Mouse (Mus musculus) midbrain, embryonic 16.5 days (tissue): ENCODE data around the gene Ran. TPM values are rescaled to one million over a fixed set of nuclear protein-coding genes. Genes with fewer than 3 reads are reported as not detected.
"Not testable (repeated sequence)": the region's sequence is repeated elsewhere in the genome, so short reads cannot be mapped to it uniquely, and the experiment has no call there.

Source experiments
- ATAC-seq: fragments of 200-750 bp; cut with Nextera tagmentation; 2 replicates; pipeline ENCODE4 v1.8.0; 2017; ENCODE audit warnings: moderate TSS enrichment
- H3K27ac ChIP-seq: fragments of 300-500 bp; sonication (generic); 2 replicates; pipeline ENCODE4 v1.5.1; 2014; ENCODE audit warnings: mild to moderate bottlenecking, low read length, mixed read lengths
- H3K27me3 ChIP-seq: fragments of 300-500 bp; sonication (generic); 2 replicates; pipeline ENCODE4 v1.6.1; 2014; ENCODE audit warnings: low read depth, low read length, mixed read lengths; ENCODE audit not compliant: control insufficient read depth, insufficient read depth
- H3K36me3 ChIP-seq: fragments of 300-500 bp; sonication (generic); 2 replicates; pipeline ENCODE4 v1.6.1; 2014; ENCODE audit warnings: mild to moderate bottlenecking, low read length, moderate library complexity, mixed read lengths; ENCODE audit not compliant: control insufficient read depth, insufficient read depth
- H3K4me1 ChIP-seq: fragments of 300-500 bp; sonication (generic); 2 replicates; pipeline ENCODE4 v1.6.1; 2014; ENCODE audit warnings: mild to moderate bottlenecking, low read length, mixed read lengths; ENCODE audit not compliant: control insufficient read depth, insufficient read depth
- H3K4me2 ChIP-seq: fragments of 300-500 bp; sonication (generic); 2 replicates; pipeline ENCODE4 v1.6.1; 2014; ENCODE audit warnings: mild to moderate bottlenecking, low read length, mixed read lengths
- H3K4me3 ChIP-seq: fragments of 300-500 bp; sonication (generic); 2 replicates; pipeline ENCODE4 v1.5.1; 2014; ENCODE audit warnings: low read depth, mild to moderate bottlenecking, low read length, moderate library complexity, mixed read lengths
- H3K9ac ChIP-seq: fragments of 300-500 bp; sonication (generic); 2 replicates; pipeline ENCODE4 v1.6.1; 2014; ENCODE audit warnings: low read depth, low read length, mixed read lengths
- H3K9me3 ChIP-seq: fragments of 300-500 bp; sonication (generic); replicated peaks from 2 replicates; pipeline ENCODE4 v1.6.1; 2014; ENCODE audit warnings: mild to moderate bottlenecking, low read length, mixed read lengths; ENCODE audit not compliant: control insufficient read depth, poor library complexity, severe bottlenecking
- WGBS: fragments of 180-500 bp; shearing (Covaris S2); extraction: QIAGEN DNeasy Blood & Tissue Kit; methylation state at CpG from one replicate; pipeline ENCODE4 v1.1.7; 2014; 5-methylcytosine and 5-hydroxymethylcytosine counted together
- polyA plus RNA-seq: library from polyadenylated mRNA; unstranded; fragments of >200 nt; fragmentation: Nextera tagmentation; extraction: Ambion mirVana; gene quantifications from 2 replicates; pipeline ENCODE4 v1.2.1, GENCODE M21; 2015

Gene Ran
- 329 and 357 TPM in 2 replicates for polyA plus RNA-seq

- under 1% methylated on average over 81 of the region's 102 CpGs for whole genome bisulfite sequencing
- Histone ChIP-seq H3K9me3 (no peaks in the 10 kb centered on the region), H3K9ac (peak within 1 kb of the TSS; percentile 85), H3K4me1 (peaks cover 15% of the 10 kb centered on the region), H3K4me3 (peak within 1 kb of the TSS; percentile 71), H3K36me3 (peaks cover 5% of the 10 kb centered on the region; the same call in 1 of the 2 replicates), H3K4me2 (peak within 1 kb of the TSS; percentile 69), H3K27ac (peak within 1 kb of the TSS; percentile 98), H3K27me3 (no peaks in the 10 kb centered on the region)
- ATAC-seq: peak; percentile 91
These were observed at the start of gene Ran for GRCm38 (mm10) chr5:129019497-129020299. Gene Ran (plus strand): TSS chr5:129020069.

DNA sequence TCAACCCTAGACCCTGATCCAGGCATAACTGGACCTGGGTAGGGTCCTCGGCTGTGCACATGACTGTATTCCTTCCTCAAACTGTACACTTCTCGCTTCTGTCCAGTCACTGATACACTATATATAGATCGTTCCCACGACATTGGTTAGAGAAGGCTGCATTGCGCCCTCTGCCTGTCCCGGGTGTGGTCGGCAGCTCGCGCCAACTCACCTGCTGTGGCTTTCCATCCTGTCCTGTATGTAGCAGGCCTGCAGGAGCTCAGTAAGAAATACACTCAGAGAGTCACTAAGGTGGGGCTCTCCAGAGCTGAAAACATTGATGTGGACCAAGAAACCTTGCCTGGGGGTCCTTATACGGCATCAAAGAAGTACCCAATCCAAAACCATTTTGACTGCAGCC is 49.0 kb upstream of the Ran start:
- no peaks in the 10 kb centered on the region for H3K36me3 ChIP-seq
- peak overlapping the region; percentile 24; the same call in 1 of the 2 replicates for H3K4me2 ChIP-seq
- H3K4me3 ChIP-seq: no peak overlapping the region
- no peaks in the 10 kb centered on the region for H3K9me3 ChIP-seq
- H3K27ac ChIP-seq: no peak overlapping the region
- 63% methylated on average over 10 of the region's 10 CpGs for WGBS
- no peaks in the 10 kb centered on the region for H3K27me3 ChIP-seq
- peak overlapping the region; percentile 46; the same call in 1 of the 2 replicates for H3K9ac ChIP-seq
- no peaks in the 10 kb centered on the region for H3K4me1 ChIP-seq
- ATAC-seq: peak; percentile 39; the same call in 1 of the 2 replicates

GRCm38 (mm10) chr5:128971298-128971697 is 48.6 kb upstream of the Ran start:
- Histone ChIP-seq H3K27ac (no peak overlapping the region), H3K4me3 (no peak overlapping the region), H3K4me1 (no peaks in the 10 kb centered on the region), H3K4me2 (peak overlapping the region; percentile 24; the same call in 1 of the 2 replicates), H3K9ac (peak overlapping the region; percentile 46; the same call in 1 of the 2 replicates), H3K36me3 (no peaks in the 10 kb centered on the region), H3K27me3 (no peaks in the 10 kb centered on the region), H3K9me3 (no peaks in the 10 kb centered on the region)
- WGBS: 12% methylated on average over 14 of the region's 14 CpGs
- ATAC-seq: peak; percentile 36; the same call in 1 of the 2 replicates

GRCm38 (mm10) chr5:128976266-128976665 is 43.6 kb upstream of the Ran start:
- H3K9me3 ChIP-seq: no peaks in the 10 kb centered on the region
- no peak overlapping the region for H3K9ac ChIP-seq
- no peaks in the 10 kb centered on the region for H3K36me3 ChIP-seq
- H3K4me3 ChIP-seq: no peak overlapping the region
- no peaks in the 10 kb centered on the region for H3K27me3 ChIP-seq
- no peak for ATAC-seq
- no peak overlapping the region for H3K27ac ChIP-seq
- no peak overlapping the region for H3K4me2 ChIP-seq
- 12% methylated on average over 4 of the region's 4 CpGs for WGBS
- no peaks in the 10 kb centered on the region for H3K4me1 ChIP-seq

DNA sequence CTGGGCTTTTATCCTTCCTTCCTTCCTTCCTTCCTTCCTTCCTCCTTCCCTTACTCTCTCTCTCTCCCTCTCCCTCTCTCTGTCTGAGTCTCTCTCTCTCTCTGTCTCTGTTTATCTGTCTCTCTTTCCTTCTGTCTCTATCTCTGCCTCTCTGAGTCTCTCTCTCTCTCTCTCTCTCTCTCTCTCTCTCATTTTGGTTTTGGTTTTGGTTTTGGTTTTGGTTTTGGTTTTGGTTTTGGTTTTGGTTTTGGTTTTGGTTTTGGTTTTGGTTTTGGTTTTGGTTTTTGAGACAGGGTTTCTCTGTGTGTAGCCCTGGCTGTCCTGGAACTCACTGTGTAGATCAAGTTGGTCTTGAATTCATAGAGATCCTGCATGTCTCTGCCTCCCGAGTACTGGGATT is 42.4 kb upstream of the Ran start:
- H3K27me3 ChIP-seq, H3K36me3 ChIP-seq, H3K4me3 ChIP-seq, ATAC-seq, H3K4me1 ChIP-seq, H3K9ac ChIP-seq, H3K4me2 ChIP-seq, H3K27ac ChIP-seq, H3K9me3 ChIP-seq: not testable (repeated sequence)
- WGBS: 83% methylated on average over 1 of the region's 1 CpGs

DNA sequence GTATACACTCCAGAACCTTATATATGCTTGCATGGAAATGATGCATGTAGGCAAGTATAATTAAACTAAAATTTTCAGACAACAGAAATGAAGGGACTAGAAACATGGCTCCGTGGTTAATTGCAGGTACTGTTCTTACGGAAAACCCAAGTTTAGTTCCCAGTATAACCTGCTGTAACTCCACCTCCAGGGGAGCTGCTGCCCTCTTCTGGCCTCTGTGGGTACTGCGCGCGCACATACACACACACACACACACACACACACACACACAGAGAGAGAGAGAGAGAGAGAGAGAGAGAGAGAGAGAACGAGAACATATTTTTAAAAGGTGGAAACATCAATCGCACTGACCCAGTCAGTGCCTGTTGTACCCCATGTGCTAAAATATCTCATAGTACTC is 40.9 kb upstream of the Ran start:
- WGBS: 96% methylated on average over 7 of the region's 7 CpGs
- no peaks in the 10 kb centered on the region for H3K36me3 ChIP-seq
- no peaks in the 10 kb centered on the region for H3K4me1 ChIP-seq
- ATAC-seq: no peak
- no peak overlapping the region for H3K4me2 ChIP-seq
- H3K9me3 ChIP-seq: no peaks in the 10 kb centered on the region
- no peak overlapping the region for H3K9ac ChIP-seq
- H3K27me3 ChIP-seq: no peaks in the 10 kb centered on the region
- no peak overlapping the region for H3K4me3 ChIP-seq
- no peak overlapping the region for H3K27ac ChIP-seq

DNA sequence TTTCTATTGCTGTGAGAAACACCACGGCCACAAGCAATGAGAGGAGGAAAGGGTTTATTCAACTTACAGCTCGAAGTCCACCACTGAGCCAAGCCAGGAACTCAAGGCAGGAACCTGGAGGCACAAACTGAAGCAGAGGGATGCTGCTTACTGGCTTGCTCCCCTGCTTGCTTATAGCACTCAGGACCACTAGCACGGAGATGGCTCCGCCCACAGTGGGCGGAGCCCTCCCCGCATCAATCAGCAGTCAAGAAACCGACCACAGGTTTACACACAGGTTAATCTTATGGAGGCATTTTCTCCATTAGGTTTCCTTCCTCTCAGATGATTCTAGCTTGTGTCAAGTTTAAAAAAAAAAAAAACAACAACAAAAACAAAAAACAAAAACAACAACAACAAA is 39.0 kb upstream of the Ran start:
- Histone ChIP-seq H3K9me3 (no peaks in the 10 kb centered on the region), H3K4me2 (no peak overlapping the region), H3K36me3 (peaks cover 6% of the 10 kb centered on the region; the same call in 1 of the 2 replicates), H3K27ac (no peak overlapping the region), H3K4me3 (no peak overlapping the region), H3K4me1 (no peaks in the 10 kb centered on the region), H3K27me3 (no peaks in the 10 kb centered on the region), H3K9ac (no peak overlapping the region)
- no peak for ATAC-seq
- WGBS: 76% methylated on average over 7 of the region's 7 CpGs

DNA sequence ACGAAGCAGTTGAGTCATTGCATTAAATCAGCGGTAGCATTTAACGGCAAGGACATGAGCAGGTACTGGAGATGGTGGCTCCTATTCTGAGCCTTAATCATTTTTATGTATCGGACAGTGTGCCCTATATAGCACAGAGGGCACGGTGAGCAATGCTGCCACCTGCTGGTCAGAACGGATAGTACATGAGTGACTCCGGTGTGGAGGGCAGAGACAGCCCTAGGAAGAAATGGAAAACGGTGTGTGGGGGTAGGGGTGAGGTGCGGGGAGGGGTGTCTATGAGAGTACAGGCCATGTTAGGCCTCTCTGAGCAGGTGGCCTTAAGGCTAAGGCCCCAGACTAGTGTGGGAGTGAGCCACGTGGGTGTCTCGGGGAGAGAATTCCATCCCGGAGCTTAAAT is 38.3 kb upstream of the Ran start:
- no peak overlapping the region for H3K9ac ChIP-seq
- ATAC-seq: peak; percentile 72

DNA sequence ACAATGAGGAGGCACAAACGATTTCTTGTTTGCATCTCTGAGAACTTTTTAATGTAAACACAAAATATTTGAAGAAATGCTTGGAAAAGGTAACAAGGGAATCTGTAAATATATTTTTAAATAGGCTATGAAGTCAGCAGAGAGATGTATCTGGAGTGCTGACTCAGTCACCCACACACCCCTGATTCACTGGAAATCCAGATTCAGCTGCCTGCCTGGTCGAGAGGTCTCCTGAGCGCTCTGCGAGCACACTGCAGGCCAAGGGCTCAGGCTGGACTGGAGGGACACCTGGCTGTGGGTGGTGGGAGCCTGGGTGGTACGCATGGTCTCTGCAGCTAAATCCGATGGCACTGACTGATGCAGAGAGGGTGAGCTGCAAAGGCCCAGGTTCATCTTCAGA is 35.3 kb upstream of the Ran start:
- Histone ChIP-seq H3K27ac (no peak overlapping the region), H3K9me3 (no peaks in the 10 kb centered on the region), H3K4me2 (no peak overlapping the region), H3K9ac (no peak overlapping the region), H3K4me3 (no peak overlapping the region), H3K4me1 (no peaks in the 10 kb centered on the region), H3K27me3 (no peaks in the 10 kb centered on the region), H3K36me3 (peaks cover 7% of the 10 kb centered on the region; the same call in 1 of the 2 replicates)
- no peak for ATAC-seq
- 91% methylated on average over 6 of the region's 6 CpGs for WGBS

More for the DNA sequence above, 38.3 kb upstream of the Ran start:
- no peak overlapping the region for H3K4me3 ChIP-seq
- H3K9me3 ChIP-seq: no peaks in the 10 kb centered on the region
- H3K4me2 ChIP-seq: no peak overlapping the region
- H3K4me1 ChIP-seq: no peaks in the 10 kb centered on the region
- 21% methylated on average over 12 of the region's 12 CpGs for WGBS
- H3K27me3 ChIP-seq: no peaks in the 10 kb centered on the region
- no peak overlapping the region for H3K27ac ChIP-seq
- peaks cover 7% of the 10 kb centered on the region; the same call in 1 of the 2 replicates for H3K36me3 ChIP-seq
